Mouse (Mus musculus) layer of hippocampus, postnatal 10 days (tissue): ENCODE data around the gene Mfsd9. TPM values are rescaled to one million over a fixed set of nuclear protein-coding genes. Genes with fewer than 3 reads are reported as not detected.
A peak's percentile ranks its signal among the peaks of the same experiment; 100 is the strongest.

Experiments
- DNase-seq, 2 experiments: peaks; one replicate each; pipeline ENCODE4 v3.0.0; 2021; ENCODE audit warnings: low spot score in 2 of 2
- long read RNA-seq: library from polyadenylated mRNA; stranded (forward); transcript quantifications from one replicate; pipeline ENCODE4 v2.0.0, GENCODE M21; 2023
- total RNA-seq, 2 experiments: library from RNA; stranded (reverse); gene quantifications; 2 replicates each; pipeline ENCODE4 v1.2.3; 2021

The Mfsd9 gene
- 1 to 10 TPM; 7.8 to 9.2 TPM for total RNA-seq
- long read RNA-seq, transcript Mfsd9-201 (6 exons, 3,160 nt): major isoform, 7 of 10 reads
- long read RNA-seq, partial matches to known transcripts: 0 of 10 reads
- long read RNA-seq, other reads (novel, unspliced or antisense): 2 of 10 reads

- DNase-seq: peak; percentile 95 to 96
Observed at GRCm38 (mm10) chr1:40790324-40791141, at the start of gene Mfsd9. TSS of gene Mfsd9 (minus strand) at chr1:40790687.

- DNase-seq: no peak
Observed at GRCm38 (mm10) chr1:40835468-40835867, 45.0 kb upstream of the Mfsd9 start.

- no peak for DNase-seq
Observed at GRCm38 (mm10) chr1:40830712-40831507, 40.4 kb upstream of the Mfsd9 start.

GRCm38 (mm10) chr1:40829213-40829914 lies 38.9 kb upstream of the Mfsd9 start:
- DNase-seq: no peak

GRCm38 (mm10) chr1:40825826-40826225 lies 35.3 kb upstream of the Mfsd9 start:
- DNase-seq: no peak

GRCm38 (mm10) chr1:40824936-40825335 lies 34.4 kb upstream of the Mfsd9 start:
- no peak for DNase-seq

- DNase-seq: no peak
Observed at GRCm38 (mm10) chr1:40824517-40824916, 34.0 kb upstream of the Mfsd9 start.

GRCm38 (mm10) chr1:40815071-40815845 lies 24.8 kb upstream of the Mfsd9 start:
- no peak for DNase-seq

- no peak for DNase-seq
Observed at GRCm38 (mm10) chr1:40808643-40809042, 18.2 kb upstream of the Mfsd9 start.

- DNase-seq: no peak
Observed at GRCm38 (mm10) chr1:40805891-40806290, 15.4 kb upstream of the Mfsd9 start.

- no peak for DNase-seq
Observed at GRCm38 (mm10) chr1:40805351-40805750, 14.9 kb upstream of the Mfsd9 start, which contains the start of gene Tmem182. TSS of gene Tmem182 (plus strand) at chr1:40805601.

GRCm38 (mm10) chr1:40804118-40804517 lies 13.6 kb upstream of the Mfsd9 start:
- no peak for DNase-seq

- peak; percentile 68 to 74 for DNase-seq
Observed at GRCm38 (mm10) chr1:40802759-40803158, 12.3 kb upstream of the Mfsd9 start.

GRCm38 (mm10) chr1:40800908-40801307 lies 10.4 kb upstream of the Mfsd9 start:
- DNase-seq: no peak

GRCm38 (mm10) chr1:40799121-40799520 lies 8.6 kb upstream of the Mfsd9 start:
- no peak for DNase-seq

- peak; percentile 77 to 78 for DNase-seq
Observed at GRCm38 (mm10) chr1:40797348-40797747, 6.9 kb upstream of the Mfsd9 start.

- no peak for DNase-seq
Observed at GRCm38 (mm10) chr1:40795508-40795907, 5.0 kb upstream of the Mfsd9 start.

GRCm38 (mm10) chr1:40789666-40790233 lies 737 bp downstream of the Mfsd9 start:
- no peak for DNase-seq

- no peak for DNase-seq
Observed at GRCm38 (mm10) chr1:40788956-40789355, 1.5 kb downstream of the Mfsd9 start.

- no peak for DNase-seq
Observed at GRCm38 (mm10) chr1:40785876-40786445, 4.5 kb downstream of the Mfsd9 start.
